Mouse (Mus musculus) hindbrain, embryonic 10.5 days (tissue): ENCODE measurements around the gene Gm12185. TPM values are rescaled to one million over a fixed set of nuclear protein-coding genes. Genes with fewer than 3 reads are reported as not detected.
"Not testable (repeated sequence)": the region's sequence is repeated elsewhere in the genome, so short reads cannot be mapped to it uniquely, and the experiment has no call there.

Experiments used
- DNase-seq: peaks from one replicate; pipeline ENCODE4 v3.0.0-alpha.2; 2017; ENCODE audit warnings: low spot score
- H3K27ac ChIP-seq: fragments of 300-500 bp; sonication (generic); 2 replicates; pipeline ENCODE4 v1.5.1; 2016; ENCODE audit warnings: mild to moderate bottlenecking, moderate library complexity
- H3K27me3 ChIP-seq: fragments of 300-500 bp; sonication (generic); 2 replicates; pipeline ENCODE4 v1.6.1; 2016; ENCODE audit warnings: mild to moderate bottlenecking; ENCODE audit not compliant: poor library complexity, insufficient read depth, severe bottlenecking
- H3K36me3 ChIP-seq: fragments of 300-500 bp; sonication (generic); 2 replicates; pipeline ENCODE4 v1.6.1; 2016; ENCODE audit warnings: mild to moderate bottlenecking, moderate library complexity
- H3K4me1 ChIP-seq: fragments of 300-500 bp; sonication (generic); replicated peaks from 2 replicates; pipeline ENCODE4 v1.6.1; 2016; ENCODE audit warnings: mild to moderate bottlenecking
- H3K4me3 ChIP-seq: fragments of 300-500 bp; sonication (generic); 2 replicates; pipeline ENCODE4 v1.5.1; 2016; ENCODE audit warnings: mild to moderate bottlenecking, moderate library complexity
- H3K9me3 ChIP-seq: fragments of 300-500 bp; sonication (generic); 2 replicates; pipeline ENCODE4 v1.6.1; 2016; ENCODE audit warnings: mild to moderate bottlenecking, moderate library complexity
- WGBS: fragments of 180-500 bp; shearing (Covaris S2); methylation state at CpG from one replicate; pipeline ENCODE4 v1.1.7; 2016; 5-methylcytosine and 5-hydroxymethylcytosine counted together
- polyA plus RNA-seq: library from polyadenylated mRNA; unstranded; fragments of >200 nt; fragmentation: Nextera tagmentation; extraction: Ambion mirVana; gene quantifications from 2 replicates; pipeline ENCODE4 v1.2.1, GENCODE M21; 2016

The Gm12185 gene
- not detected in 2 replicates for polyA plus RNA-seq

GRCm38 (mm10) chr11:48991740-48992520 is at the start of gene Gm12185:
Gm12185 (minus strand) TSS chr11:48992226.
- not testable (repeated sequence) for H3K4me1 ChIP-seq, H3K4me3 ChIP-seq, H3K27ac ChIP-seq, H3K36me3 ChIP-seq, H3K9me3 ChIP-seq, H3K27me3 ChIP-seq, DNase-seq
- WGBS = 75% methylated on average over 4 of the region's 4 CpGs

- not testable (repeated sequence) for H3K4me1 ChIP-seq, H3K27ac ChIP-seq, H3K9me3 ChIP-seq, H3K4me3 ChIP-seq, H3K36me3 ChIP-seq, H3K27me3 ChIP-seq, DNase-seq
Measured at GRCm38 (mm10) chr11:49012074-49012473, 20.0 kb upstream of the Gm12185 start.

GRCm38 (mm10) chr11:49006785-49007184 is 14.8 kb upstream of the Gm12185 start:
- H3K36me3 ChIP-seq, H3K27me3 ChIP-seq, DNase-seq, H3K4me3 ChIP-seq, H3K9me3 ChIP-seq, H3K27ac ChIP-seq, H3K4me1 ChIP-seq: not testable (repeated sequence)
- WGBS = 60% methylated on average over 1 of the region's 1 CpGs

GRCm38 (mm10) chr11:49006317-49006716 is 14.3 kb upstream of the Gm12185 start:
- not testable (repeated sequence) for H3K4me1 ChIP-seq, DNase-seq, H3K27me3 ChIP-seq, H3K36me3 ChIP-seq, H3K27ac ChIP-seq, H3K9me3 ChIP-seq, H3K4me3 ChIP-seq
- WGBS = 73% methylated on average over 2 of the region's 2 CpGs

- DNase-seq, H3K9me3 ChIP-seq, H3K4me1 ChIP-seq, H3K36me3 ChIP-seq, H3K27ac ChIP-seq, H3K4me3 ChIP-seq, H3K27me3 ChIP-seq: not testable (repeated sequence)
- WGBS = 90% methylated on average over 1 of the region's 1 CpGs
Measured at GRCm38 (mm10) chr11:49000411-49000810, 8.4 kb upstream of the Gm12185 start.

- not testable (repeated sequence) for H3K36me3 ChIP-seq, H3K27me3 ChIP-seq, H3K4me3 ChIP-seq, H3K4me1 ChIP-seq, H3K27ac ChIP-seq, H3K9me3 ChIP-seq, DNase-seq
- 69% methylated on average over 2 of the region's 2 CpGs for WGBS
Measured at GRCm38 (mm10) chr11:48994018-48994417, 2.0 kb upstream of the Gm12185 start, which contains the start of gene Tgtp1. Tgtp1 (minus strand) TSS chr11:48994172.

GRCm38 (mm10) chr11:48993296-48993695 is 1.3 kb upstream of the Gm12185 start:
- not testable (repeated sequence) for H3K4me3 ChIP-seq, H3K27me3 ChIP-seq, H3K27ac ChIP-seq, H3K36me3 ChIP-seq, H3K4me1 ChIP-seq, H3K9me3 ChIP-seq, DNase-seq
- WGBS = 70% methylated on average over 10 of the region's 10 CpGs

GRCm38 (mm10) chr11:48989981-48990380 is 2.0 kb downstream of the Gm12185 start:
- H3K4me1 ChIP-seq, H3K27me3 ChIP-seq, H3K9me3 ChIP-seq, DNase-seq, H3K4me3 ChIP-seq, H3K27ac ChIP-seq, H3K36me3 ChIP-seq: not testable (repeated sequence)
- WGBS = 79% methylated on average over 2 of the region's 2 CpGs

GRCm38 (mm10) chr11:48988219-48988618 is 3.8 kb downstream of the Gm12185 start:
- DNase-seq, H3K4me1 ChIP-seq, H3K9me3 ChIP-seq, H3K27ac ChIP-seq, H3K4me3 ChIP-seq, H3K27me3 ChIP-seq, H3K36me3 ChIP-seq: not testable (repeated sequence)
- WGBS = 82% methylated on average over 2 of the region's 3 CpGs

- H3K9me3 ChIP-seq, H3K4me3 ChIP-seq, H3K27ac ChIP-seq, H3K27me3 ChIP-seq, DNase-seq, H3K36me3 ChIP-seq, H3K4me1 ChIP-seq: not testable (repeated sequence)
- WGBS = no CpG with 5 or more reads among the region's 3 CpGs
Measured at GRCm38 (mm10) chr11:48982848-48983247, 9.2 kb downstream of the Gm12185 start.

- H3K36me3 ChIP-seq, H3K27ac ChIP-seq, H3K4me3 ChIP-seq, H3K27me3 ChIP-seq, DNase-seq, H3K4me1 ChIP-seq, H3K9me3 ChIP-seq: not testable (repeated sequence)
- WGBS = no CpG with 5 or more reads among the region's 5 CpGs
Measured at GRCm38 (mm10) chr11:48980052-48980451, 12.0 kb downstream of the Gm12185 start.

- no CpG with 5 or more reads among the region's 3 CpGs for WGBS
- H3K4me3 ChIP-seq, H3K36me3 ChIP-seq, DNase-seq, H3K27ac ChIP-seq, H3K4me1 ChIP-seq, H3K9me3 ChIP-seq, H3K27me3 ChIP-seq: not testable (repeated sequence)
Measured at GRCm38 (mm10) chr11:48979251-48979650, 12.8 kb downstream of the Gm12185 start, which contains the start of gene 9930111J21Rik1. 9930111J21Rik1 (minus strand) TSS chr11:48979398.

GRCm38 (mm10) chr11:48978240-48978939 is 13.6 kb downstream of the Gm12185 start, which contains the start of gene Olfr56:
Olfr56 (plus strand) TSS chr11:48978889.
- no CpG with 5 or more reads among the region's 1 CpGs for WGBS

More at GRCm38 (mm10) chr11:48978240-48978939, 13.6 kb downstream of the Gm12185 start, which contains the start of gene Olfr56:
- not testable (repeated sequence) for H3K4me1 ChIP-seq, DNase-seq, H3K9me3 ChIP-seq, H3K4me3 ChIP-seq, H3K27ac ChIP-seq, H3K27me3 ChIP-seq, H3K36me3 ChIP-seq
